Mouse (Mus musculus) frontal cortex, postnatal 10 days (tissue): ENCODE results near the gene Ptgr2.
A peak's percentile ranks its signal among the peaks of the same experiment; 100 is the strongest.
"Not testable (repeated sequence)": the region's sequence is repeated elsewhere in the genome, so short reads cannot be mapped to it uniquely, and the experiment has no call there.

Source experiments
- DNase-seq, 2 experiments: peaks; one replicate each; pipeline ENCODE4 v3.0.0; 2022; ENCODE audit warnings: low spot score in 2 of 2, mixed read lengths in 1 of 2

Gene Ptgr2

GRCm38 (mm10) chr12:84284885-84285592 is at the start of gene Ptgr2:
TSS of gene Ptgr2 (plus strand) at chr12:84285232.
- peak; percentile 88 to 90 for DNase-seq

- no peak for DNase-seq
Observed at GRCm38 (mm10) chr12:84235577-84235976, 49.5 kb upstream of the Ptgr2 start.

GRCm38 (mm10) chr12:84235981-84236752 is 48.9 kb upstream of the Ptgr2 start:
- no peak for DNase-seq

GRCm38 (mm10) chr12:84237036-84237435 is 48.0 kb upstream of the Ptgr2 start:
- DNase-seq = not testable (repeated sequence)

GRCm38 (mm10) chr12:84243076-84243770 is 41.8 kb upstream of the Ptgr2 start:
- no peak for DNase-seq

- no peak for DNase-seq
Observed at GRCm38 (mm10) chr12:84245683-84246082, 39.3 kb upstream of the Ptgr2 start.

GRCm38 (mm10) chr12:84249217-84249616 is 35.8 kb upstream of the Ptgr2 start:
- peak; percentile 10 to 32 for DNase-seq

- no peak for DNase-seq
Observed at GRCm38 (mm10) chr12:84252811-84253210, 32.2 kb upstream of the Ptgr2 start.

- no peak for DNase-seq
Observed at GRCm38 (mm10) chr12:84254886-84255285, 30.1 kb upstream of the Ptgr2 start.

GRCm38 (mm10) chr12:84260363-84260762 is 24.7 kb upstream of the Ptgr2 start:
- no peak for DNase-seq

- DNase-seq = no peak
Observed at GRCm38 (mm10) chr12:84267264-84267663, 17.8 kb upstream of the Ptgr2 start.

- DNase-seq = no peak
Observed at GRCm38 (mm10) chr12:84273366-84273765, 11.7 kb upstream of the Ptgr2 start.

GRCm38 (mm10) chr12:84275288-84275687 is 9.7 kb upstream of the Ptgr2 start:
- DNase-seq = no peak

- DNase-seq = no peak
Observed at GRCm38 (mm10) chr12:84276288-84276687, 8.7 kb upstream of the Ptgr2 start.

- DNase-seq = no peak
Observed at GRCm38 (mm10) chr12:84276799-84277198, 8.2 kb upstream of the Ptgr2 start.

- DNase-seq = no peak
Observed at GRCm38 (mm10) chr12:84277832-84278231, 7.2 kb upstream of the Ptgr2 start.

GRCm38 (mm10) chr12:84278901-84279300 is 6.1 kb upstream of the Ptgr2 start:
- DNase-seq = no peak

- DNase-seq = no peak
Observed at GRCm38 (mm10) chr12:84284391-84284790, 641 bp upstream of the Ptgr2 start.

- no peak for DNase-seq
Observed at GRCm38 (mm10) chr12:84285593-84285968, 549 bp downstream of the Ptgr2 start.

- DNase-seq = no peak
Observed at GRCm38 (mm10) chr12:84288461-84288860, 3.4 kb downstream of the Ptgr2 start.

- DNase-seq = no peak
Observed at GRCm38 (mm10) chr12:84297851-84298250, 12.8 kb downstream of the Ptgr2 start.

- no peak for DNase-seq
Observed at GRCm38 (mm10) chr12:84299265-84299664, 14.2 kb downstream of the Ptgr2 start.

- DNase-seq = no peak
Observed at GRCm38 (mm10) chr12:84304101-84304500, 19.1 kb downstream of the Ptgr2 start.
